Mouse (Mus musculus): ENCODE results near the gene Hsdl2.

DNA sequence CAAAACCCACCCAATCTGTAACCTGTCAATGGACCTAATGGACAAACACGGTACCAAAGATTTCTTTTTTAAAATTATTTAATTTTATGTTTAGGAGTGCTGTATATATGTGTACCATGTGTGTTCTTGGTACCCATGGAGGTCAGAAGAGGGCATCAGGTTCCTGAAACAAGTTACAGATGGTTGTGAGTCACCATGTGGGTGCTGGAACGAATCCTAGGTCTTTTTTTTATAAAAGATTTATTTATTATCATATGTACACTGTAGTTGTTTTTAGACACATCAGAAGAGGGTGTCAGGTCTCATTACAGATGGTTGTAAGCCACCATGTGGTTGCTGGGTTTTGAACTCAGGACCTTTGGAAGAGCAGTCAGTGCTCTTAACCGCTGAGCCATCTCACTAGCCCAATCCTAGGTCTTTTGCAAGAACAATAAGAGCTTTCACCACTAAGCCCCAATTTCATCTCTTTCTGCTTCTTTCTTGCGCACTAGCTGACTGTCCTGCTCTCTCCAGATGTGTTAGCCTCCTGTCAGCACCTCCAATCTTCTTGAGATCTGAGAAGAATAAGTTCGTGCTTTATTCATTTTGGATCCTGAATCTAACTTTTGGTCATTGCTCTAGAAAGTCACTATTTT lies 38.4 kb downstream of the Hsdl2 start:
- TF ChIP-seq CTCF (IDR thresholded peaks at IDR 0.05; ENCODE audit: borderline replicate concordance, control insufficient read depth, extremely low read depth, insufficient read depth, low read length, poor library complexity) (no peak), POLR2A (IDR thresholded peaks at IDR 0.05; ENCODE audit: control insufficient read depth, extremely low read depth, insufficient read depth, low read length, poor library complexity) (no peak)

All from thymus, adult 2 months (tissue).